Mouse (Mus musculus) cerebellum, adult 18-20 months (tissue): Measurements from ENCODE around the gene Wt1.

Source experiments
- DNase-seq, 2 experiments: peaks; one replicate each; pipeline ENCODE4 v3.0.0; 2021

Wt1 gene

DNA sequence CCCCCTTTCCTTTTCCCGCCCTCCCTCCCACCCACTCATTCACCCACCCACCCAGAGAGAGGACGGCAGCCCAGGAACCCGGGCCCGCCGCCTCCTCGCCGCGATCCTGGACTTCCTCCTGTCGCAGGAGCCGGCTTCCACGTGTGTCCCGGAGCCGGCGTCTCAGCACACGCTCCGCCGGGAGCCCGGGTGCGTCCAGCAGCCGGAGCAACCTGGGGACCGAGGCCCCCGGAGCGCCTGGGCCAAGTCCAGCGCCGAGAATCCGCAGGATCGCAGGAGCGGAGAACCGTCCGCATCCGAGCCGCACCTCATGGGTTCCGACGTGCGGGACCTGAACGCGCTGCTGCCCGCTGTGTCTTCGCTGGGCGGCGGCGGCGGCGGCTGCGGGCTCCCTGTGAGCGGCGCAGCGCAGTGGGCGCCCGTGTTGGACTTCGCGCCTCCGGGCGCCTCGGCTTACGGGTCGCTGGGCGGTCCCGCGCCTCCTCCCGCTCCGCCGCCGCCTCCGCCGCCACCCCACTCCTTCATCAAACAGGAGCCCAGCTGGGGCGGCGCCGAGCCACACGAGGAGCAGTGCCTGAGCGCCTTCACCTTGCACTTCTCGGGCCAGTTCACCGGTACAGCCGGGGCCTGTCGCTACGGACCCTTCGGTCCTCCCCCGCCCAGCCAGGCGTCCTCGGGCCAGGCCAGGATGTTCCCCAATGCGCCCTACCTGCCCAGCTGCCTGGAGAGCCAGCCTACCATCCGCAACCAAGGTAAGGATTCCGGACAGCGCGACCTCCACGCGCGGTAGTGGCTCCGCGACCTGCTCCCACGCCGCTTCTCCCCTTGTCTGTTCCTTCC, 582 bp downstream of the Wt1 start:
- no peak for DNase-seq

DNA sequence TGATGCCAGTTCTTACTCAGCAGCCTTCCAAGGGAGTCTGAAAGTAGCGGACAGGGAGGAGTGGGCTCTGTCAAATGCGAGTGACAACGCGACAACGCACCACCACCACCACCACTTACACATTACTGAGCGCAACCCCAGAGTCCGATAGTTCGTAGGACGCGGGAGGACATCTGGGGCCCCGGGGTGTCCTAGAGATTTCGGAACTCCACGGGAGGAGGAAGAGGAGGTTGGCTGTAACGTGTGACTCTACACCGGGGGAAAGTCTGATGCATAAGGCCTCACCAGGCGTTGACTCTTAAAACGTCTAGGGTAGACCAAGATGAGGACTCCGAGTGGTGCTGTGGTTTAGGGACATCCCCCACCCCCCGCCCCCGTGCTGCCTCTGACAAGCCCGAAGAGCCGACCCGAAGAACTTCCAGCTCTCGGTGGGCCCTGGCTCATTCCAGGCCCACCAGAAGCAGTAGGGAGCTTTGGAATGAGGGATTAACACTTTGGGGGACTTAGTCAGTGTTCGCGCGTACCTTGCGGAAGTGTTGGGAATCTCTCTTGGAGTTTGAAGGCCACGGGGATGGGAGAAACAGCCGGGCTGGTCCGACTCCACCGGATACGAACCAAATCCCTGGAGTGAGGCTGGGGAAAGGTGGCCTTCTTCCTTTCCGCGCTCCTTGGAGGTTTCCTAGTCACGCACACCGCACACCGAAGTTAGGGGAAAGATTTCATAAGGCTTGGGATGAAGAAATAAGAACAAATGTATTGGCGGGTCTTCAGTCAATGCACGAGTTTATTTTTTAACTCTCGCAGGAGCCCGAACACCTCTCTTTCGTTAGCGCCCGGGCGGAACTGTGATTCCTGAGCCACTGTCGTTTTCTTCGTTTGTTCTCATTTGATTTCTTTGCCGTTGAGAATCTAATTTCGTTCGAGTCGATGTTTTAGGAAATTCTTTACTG, 1.5 kb downstream of the Wt1 start:
- DNase-seq: no peak

DNA sequence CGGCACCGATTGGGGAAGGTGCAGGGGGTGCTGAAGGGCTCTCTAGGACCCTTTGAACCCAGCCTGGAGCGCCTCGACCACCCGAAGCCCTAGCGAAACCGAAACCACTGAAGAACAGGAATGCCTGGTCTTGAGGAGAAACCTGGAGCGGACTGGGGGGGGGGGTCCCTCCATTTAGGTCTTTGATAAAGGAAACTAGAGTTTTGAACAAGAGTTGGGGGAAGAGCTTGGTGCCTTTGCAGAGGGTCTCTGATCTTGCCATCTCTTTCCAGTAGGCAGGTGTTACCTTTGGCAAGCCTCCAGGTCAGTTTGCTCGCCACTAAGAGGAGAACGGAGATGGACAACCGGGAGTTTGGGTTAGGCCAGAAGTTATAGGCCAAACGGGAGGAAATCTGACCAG, 2.2 kb downstream of the Wt1 start:
- DNase-seq: no peak

DNA sequence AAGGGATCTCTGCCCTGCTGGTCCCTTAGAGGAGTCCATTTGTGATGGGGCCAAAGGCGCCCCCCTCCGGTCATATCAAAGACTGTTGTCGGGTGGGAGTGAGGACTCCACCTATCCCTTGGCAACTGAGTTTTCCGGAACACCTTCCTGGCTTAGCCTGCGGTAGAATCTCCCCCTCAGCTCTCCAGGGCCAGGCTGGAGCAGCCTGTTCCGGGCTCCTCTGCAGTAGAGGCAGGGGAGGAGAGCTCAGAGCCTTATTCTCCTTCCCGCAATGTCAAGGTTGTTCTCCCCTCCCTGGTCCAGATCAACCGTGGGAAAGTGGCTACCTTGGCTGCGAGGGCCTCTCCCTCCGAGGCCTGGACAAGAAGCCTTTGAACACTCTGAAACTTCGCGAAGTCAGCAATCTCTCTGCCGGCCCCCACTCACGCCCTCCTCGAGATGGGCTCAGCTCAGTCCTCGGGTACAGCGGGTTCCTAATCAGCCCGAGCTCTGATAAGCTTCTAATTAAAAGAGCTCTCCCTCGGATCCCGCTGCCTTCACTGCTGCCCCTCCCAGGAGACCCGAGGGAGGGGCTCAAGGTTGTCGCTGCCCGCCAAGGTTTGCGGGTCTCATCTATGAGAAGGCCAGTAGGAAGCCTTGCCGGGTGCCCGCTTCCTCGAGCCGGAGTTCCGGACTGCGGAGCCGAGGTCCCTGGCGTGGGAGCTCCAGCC, 4.2 kb downstream of the Wt1 start:
- DNase-seq: no peak

DNA sequence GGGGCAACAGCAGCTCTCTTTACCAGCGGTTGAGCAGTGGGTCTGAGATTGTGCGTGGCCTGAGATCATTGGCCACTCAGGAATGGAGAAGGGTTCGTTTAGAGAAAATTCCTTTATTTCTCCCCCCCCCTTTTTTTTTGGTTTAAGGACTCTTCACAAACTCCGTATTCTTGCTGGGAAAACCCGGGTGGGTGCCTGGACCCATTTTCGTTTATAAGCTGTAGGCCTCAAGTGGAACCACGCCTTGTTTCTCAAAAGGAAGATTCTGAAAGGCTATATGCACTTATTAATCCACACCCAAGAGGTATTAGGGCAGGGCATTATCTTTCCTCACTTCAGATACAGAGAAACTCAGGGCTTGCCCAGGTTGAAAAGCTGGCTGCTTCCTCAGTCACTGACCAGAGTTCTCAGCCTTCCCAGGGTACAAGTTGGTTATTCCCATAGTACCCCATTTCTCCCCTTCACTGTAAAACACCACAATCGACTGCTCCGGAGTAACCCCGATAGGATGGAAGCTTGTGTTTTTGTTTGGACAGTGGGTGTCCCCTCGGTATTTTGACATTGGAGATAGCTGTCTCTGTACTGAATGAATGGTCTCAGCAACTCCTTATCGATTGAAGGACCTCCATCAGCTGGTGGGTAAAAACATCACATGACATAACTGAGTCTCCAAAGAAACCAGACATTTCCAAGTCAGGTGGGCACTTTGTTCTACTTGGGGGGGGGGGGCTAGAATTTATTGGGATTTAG, 4.9 kb downstream of the Wt1 start:
- no peak for DNase-seq

DNA sequence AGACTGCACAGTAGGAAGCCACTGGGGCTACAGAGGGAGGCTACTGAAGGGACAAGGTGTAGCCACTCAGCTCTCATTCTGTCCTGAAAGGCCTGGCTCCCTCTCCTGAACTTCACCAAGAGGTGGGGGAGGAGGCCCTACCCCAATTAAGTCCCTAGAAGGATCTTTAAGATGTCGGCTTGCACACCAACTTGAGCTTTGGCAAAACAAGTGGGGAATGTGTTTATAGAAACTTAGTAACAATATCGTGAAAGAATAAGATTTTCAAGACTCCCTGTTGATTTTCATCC, 5.4 kb downstream of the Wt1 start:
- no peak for DNase-seq

DNA sequence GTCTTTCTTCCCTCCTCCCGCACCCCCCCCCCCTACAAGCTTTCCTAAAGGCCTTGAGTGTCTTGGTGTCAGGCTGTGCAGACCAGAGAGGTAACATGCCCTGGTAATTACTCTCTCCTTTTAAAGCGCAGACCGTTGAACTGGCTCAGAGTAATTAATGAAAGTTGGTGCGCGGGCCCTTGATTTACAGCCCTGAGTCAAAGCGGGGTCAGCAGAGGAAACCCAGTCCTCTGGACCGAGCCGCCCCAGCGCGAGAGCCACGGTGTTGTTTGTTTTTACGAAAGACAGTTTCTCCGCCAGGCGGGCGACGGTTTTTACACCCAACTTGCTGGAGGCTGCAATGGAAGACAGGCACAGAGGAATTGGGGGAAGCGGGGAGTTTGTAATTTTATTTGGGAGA, 6.0 kb downstream of the Wt1 start:
- DNase-seq: no peak

DNA sequence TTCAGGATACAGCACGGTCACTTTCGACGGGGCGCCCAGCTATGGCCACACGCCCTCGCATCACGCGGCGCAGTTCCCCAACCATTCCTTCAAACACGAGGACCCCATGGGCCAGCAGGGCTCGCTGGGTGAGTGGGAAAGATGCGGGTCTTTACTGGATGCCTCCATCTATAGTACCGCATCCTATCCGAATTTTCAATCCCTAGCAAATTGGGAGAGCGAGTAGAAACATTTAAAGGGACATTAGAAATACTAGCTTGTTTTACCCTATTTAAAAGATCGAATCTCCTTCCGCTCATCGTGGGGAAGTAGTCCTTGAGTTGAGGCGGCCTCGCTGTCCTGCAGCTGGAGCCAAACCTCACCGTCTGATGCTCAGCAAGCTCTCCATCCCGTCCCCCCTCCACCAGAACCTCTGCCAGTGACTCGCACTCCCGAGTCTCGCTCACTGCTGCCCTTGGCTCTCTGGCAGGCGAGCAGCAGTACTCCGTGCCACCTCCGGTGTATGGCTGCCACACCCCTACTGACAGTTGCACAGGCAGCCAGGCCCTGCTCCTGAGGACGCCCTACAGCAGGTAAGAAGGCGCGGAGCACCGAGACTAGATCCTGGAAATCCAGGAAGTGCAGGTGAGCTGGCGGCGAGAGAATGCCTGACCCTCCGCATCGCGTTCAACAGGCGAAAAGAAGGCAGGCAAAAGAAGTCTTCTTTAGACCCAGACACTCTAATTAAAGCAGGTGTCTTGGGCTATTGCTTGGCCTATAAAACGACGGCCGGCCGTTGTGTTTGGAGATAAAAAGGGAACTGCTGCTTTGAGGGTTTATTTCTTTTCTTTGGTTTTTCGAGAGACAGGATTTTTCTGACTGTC, 6.8 kb downstream of the Wt1 start:
- no peak for DNase-seq

DNA sequence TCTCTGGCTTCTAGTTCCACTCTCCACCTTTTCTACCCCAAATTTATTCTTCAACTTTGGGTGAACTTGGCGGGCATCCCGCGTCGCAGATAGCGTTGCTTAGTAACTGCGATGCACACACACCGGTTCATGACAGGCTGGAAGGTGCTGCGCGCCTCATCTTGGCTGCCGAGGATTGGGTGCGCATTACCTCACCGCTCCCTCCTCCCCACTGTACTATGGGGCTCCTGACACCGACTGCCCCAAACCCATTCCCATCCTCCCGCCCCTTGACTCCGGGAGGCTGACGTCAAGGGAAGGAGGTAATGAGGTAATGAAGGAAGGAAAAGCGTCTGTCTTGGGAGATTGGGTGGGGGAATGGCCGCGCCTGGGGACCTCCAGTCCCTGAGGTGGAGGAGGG, 8.0 kb downstream of the Wt1 start:
- no peak for DNase-seq

DNA sequence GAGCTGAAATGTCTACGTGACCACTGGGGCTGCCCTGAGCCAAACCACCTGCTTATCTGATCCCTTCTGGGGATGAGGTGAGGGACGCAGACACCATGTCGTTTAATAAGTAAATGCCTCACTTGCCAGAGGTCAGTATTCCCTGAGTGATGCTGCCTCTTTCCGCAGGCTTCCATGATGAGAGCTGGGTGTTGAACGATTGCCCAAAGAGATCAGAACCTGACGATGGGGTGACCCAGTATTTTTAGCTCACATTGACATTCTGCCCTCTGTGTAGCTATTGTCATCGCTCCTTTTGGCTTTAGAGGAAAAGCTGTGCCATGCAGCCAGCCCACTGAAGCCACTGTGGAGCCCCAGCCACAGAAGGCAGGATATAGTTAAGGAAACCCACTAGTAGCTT, 13.1 kb downstream of the Wt1 start:
- DNase-seq: no peak

DNA sequence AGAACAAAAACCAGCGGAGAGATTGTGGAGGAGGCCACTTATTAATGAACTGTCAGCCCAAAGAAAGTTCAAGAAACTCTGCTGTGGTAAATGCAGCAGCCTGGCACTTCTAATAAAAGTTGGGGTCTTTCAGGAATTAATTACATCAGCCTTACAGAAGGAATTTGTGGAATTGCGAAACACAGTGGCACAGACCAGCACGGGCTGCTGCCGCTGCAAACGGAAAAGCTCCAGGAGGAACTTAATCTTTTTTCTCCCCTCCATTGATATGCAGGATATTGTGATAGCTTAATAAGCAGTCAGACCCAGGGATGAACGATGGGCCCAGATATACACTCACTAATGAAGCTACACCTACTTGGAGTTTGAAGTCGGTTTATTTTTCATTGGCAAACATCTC, 15.0 kb downstream of the Wt1 start:
- no peak for DNase-seq

DNA sequence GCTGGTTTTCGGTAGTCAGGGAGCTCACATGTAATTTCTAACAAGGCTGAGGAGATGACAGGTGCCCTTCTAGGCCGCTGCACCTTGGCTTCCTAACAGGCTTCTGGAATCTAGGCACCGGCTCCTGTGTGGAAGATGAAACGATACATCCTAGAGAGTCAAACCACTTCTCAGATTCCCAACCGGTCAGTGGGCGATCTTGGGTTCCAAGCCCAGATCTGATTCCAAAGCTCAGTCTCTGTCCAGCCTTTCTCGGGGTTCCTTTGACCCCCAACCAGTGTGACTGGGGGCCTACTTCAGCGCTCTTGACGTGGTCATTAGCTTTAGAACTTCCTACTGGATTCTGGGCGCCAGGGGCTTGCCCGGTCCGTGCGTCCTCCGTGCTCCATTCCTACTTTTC, 17.4 kb downstream of the Wt1 start:
- DNase-seq: no peak

DNA sequence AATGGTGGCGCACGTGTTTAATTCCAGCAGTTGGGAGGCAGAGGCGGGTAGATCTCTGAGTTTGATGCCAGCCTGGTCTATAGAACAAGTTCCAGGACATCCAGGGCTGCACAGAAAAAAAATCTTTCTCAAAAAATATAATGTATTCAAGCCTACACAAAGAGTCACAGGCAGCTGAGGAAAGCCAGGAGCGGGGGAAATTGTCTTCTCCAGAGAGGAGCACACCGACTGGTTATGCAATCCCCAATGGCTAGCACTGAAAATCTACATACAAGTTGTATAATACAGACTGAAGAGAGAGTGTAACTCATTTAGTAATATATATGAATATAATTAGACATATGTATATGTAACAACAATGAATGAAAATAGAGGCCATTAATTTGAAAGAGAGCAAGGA, 25.2 kb downstream of the Wt1 start:
- DNase-seq: no peak

DNA sequence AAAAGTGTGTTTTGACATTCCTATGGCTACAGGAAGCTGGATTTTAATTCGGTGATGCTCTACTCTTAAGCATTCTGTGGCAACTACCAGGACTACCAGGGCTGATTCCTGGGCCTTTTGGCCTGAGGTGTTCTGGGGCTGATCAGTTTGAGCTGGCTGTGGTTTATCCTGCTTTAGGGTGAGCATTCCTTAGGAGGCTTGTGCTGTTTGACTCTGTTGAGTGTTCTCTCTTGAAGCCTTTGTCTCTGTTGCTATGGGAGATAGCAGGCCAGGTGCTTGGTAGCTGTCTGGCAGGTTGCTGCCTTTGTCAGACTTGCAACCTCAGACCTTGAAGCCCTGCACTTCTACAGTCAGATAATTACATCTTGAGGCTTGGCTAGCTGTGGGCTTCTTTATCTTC, 26.7 kb downstream of the Wt1 start:
- no peak for DNase-seq

DNA sequence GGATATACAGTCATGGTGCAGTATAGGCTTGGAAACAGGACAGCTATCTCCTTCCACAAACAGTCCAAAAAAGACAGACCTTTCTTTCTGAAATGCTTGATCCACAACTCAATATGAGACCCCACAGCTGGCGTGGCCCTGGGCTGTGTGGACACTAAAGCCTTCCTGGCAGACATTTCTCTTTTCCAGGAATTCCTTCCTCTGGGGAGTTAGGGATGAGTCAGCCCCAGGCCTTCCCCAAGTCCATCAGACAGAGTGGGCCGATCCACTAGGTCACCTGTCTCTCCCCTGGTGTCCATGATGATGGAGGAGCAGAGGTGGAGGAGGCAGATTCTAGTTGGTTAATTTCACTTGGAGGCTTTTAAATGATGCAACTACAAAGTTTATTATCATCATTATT, 34.6 kb downstream of the Wt1 start:
- DNase-seq: no peak

DNA sequence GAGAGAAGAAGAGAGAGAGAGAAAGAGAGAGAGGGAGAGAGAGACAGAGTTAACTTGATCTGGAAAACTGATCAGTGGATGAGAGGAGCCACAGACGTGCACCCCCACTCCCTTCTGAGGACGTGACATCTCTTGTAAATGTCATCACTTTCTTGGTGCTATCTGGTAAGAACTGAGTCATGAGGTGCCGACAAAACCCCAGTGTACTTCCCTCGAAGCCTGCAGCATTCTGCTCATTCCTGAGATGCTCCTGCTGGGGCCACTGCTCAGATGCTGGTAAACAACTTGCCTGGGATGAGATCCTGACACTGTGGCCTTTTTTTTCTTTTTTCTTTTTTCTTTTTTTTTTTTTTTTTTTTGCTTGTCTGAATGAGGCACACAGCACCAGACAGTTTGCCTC, 36.4 kb downstream of the Wt1 start:
- no peak for DNase-seq

DNA sequence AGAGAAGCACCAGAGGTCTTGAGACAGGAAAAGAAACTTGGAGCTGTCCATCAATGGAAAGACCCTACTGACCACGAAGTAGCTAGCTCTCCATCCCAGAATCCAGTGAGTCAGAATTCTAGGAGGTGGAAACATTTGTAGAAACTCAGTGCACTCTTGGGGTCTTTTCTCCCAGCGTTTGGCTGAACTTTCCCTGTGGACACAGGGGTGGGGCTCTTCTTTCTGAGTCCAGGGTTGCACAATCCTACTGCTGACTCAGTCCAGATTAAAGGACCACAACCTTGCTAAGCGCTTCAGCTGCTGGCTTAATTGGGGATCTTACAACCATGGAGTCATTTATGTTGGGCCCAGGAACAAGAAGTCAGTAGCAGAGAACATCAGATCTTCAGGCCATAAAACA, 41.8 kb downstream of the Wt1 start:
- DNase-seq: no peak

DNA sequence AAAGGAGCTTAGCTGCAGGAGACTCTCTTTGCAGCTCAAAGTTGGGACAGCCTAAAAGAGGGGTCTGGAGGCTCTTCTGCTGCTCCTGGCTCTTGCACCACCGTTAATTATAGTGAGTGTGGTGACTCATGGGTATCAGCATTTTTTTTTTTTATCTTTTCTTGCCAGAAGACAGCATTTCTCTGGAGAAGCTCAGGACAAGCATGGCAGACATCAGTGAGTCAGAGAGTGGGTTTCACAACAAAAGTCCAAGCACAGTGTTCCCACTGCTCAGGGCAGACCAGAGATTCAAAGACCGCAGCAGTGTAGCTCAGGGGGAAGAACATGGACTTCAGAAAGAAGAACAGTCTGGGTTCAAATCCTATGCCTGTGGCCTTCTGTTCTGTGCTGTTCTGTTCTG, 47.9 kb downstream of the Wt1 start:
- no peak for DNase-seq

DNA sequence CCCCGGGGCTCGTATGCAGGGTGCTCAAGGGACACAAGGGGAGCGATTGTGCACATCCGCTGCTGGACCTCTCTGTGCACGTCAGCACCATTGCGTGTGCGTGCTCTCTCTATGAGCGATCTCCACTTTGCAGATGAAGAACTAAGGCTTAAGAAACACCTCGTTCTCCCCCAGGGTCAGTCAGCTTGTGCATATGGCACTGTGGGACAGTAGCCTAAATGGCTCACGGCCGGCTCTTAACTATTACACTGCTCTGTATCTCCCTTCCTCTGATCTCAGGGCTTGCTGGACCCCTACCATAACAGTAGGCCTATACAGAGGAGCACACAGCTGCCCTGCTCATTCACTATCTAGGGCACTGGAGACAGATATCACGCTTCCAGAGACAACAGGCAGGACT, 52.5 kb downstream of the Wt1 start:
- DNase-seq: no peak

DNA sequence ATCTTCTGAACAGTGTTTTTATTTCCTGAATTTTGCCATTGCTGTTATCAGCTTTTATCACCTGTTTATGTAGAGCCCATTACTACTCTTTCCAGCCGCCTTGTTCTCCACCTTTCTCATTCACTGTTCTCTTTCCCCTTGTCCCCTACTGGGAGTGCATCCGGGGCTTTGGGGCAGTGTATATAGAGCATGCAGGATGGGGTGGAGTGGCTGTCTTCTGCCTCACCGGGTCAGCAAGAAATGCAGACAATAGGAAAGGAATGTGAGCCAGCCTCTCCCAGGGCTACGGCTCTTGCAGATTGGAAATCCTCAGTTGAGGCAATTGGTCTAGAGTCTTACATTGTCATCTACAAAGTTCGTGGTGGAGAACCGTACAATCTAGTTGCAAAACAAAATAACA, 56.2 kb downstream of the Wt1 start:
- DNase-seq: no peak

DNA sequence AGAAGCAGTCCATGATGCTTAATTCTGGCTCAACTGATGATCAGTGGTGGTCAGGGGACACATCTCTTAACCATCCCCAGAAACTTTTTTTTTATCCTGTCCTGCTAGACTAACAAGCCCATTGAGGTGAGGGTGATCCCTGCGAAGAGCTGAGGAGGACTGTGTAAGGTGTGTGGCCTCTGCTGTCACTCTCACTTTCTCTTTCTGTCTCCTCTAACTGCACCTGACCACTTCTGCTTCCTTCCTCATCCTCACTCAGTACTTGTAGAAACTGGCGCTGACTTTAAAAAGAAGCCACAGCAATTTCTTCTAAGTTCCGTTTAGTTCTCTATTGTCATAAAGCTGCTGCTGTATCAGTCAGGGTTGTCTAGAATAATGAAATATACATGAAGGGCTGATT, 58.8 kb downstream of the Wt1 start:
- DNase-seq: no peak
